In genomic region chr12:79676251-79676650, GRCm38 (mm10) we compare ENCODE assay signal across 9 mouse cellular contexts.
DNase-seq lines count a peak whose midpoint lies in the region; ATAC-seq and TF ChIP-seq lines count a peak whose summit lies in the region.
"Had no signal": no experiment of that assay in that cellular context is flagged by ENCODE, and none has a peak within 500 bp of the region (broad histone marks: within the 10 kb centered on the region; RNA-seq: fewer than 3 reads in every experiment).

No protein-coding gene starts in this region.

- TF ChIP-seq CTCF in kidney, postnatal 0 days (IDR thresholded peaks at IDR 0.05; ENCODE audit: low read depth): no peak

- no peaks in the 10 kb centered on the region for H3K27me3 ChIP-seq in kidney, postnatal 0 days (ENCODE audit: insufficient read depth, low read length)
- H3K27me3 ChIP-seq in embryonic facial prominence, embryonic 10.5 days (replicated peaks; ENCODE audit: low read depth, poor library complexity, severe bottlenecking): no peaks in the 10 kb centered on the region
- no peaks in the 10 kb centered on the region for H3K27me3 ChIP-seq in limb, embryonic 13.5 days

- peaks cover 26% of the 10 kb centered on the region for H3K4me1 ChIP-seq in kidney, postnatal 0 days (replicated peaks; ENCODE audit: insufficient read depth, low read length)
- H3K4me1 ChIP-seq in embryonic facial prominence, embryonic 10.5 days: peaks cover 54% of the 10 kb centered on the region
- H3K4me1 ChIP-seq in limb, embryonic 13.5 days: peaks cover 61% of the 10 kb centered on the region

- WGBS in kidney, postnatal 0 days: 73% methylated on average over 6 of the region's 6 CpGs
- WGBS in embryonic facial prominence, embryonic 10.5 days: 81% methylated on average over 6 of the region's 6 CpGs
- 81% methylated on average over 6 of the region's 6 CpGs for WGBS in limb, embryonic 13.5 days

- H3K4me2 ChIP-seq in kidney, postnatal 0 days (ENCODE audit: low read length): no peak overlapping the region
- peak overlapping the region; percentile 49 for H3K4me2 ChIP-seq in limb, embryonic 13.5 days (replicated peaks)

- peak; percentile 86 for DNase-seq in heart, adult 11 months
- no peak for DNase-seq in heart, postnatal 10 days
- DNase-seq in kidney, postnatal 0 days (ENCODE audit: low spot score): no peak
- DNase-seq in kidney, adult 18-20 months: no peak
- no peak for DNase-seq in embryonic facial prominence, embryonic 10.5 days (ENCODE audit: low spot score)
- DNase-seq in thymus, postnatal 25 days: no peak
- no peak for DNase-seq in adrenal gland, postnatal 4 days (ENCODE audit: low spot score in 2 of 2)
- DNase-seq: cerebellum, postnatal 14 days had no signal

- no peaks in the 10 kb centered on the region for H3K36me3 ChIP-seq in kidney, postnatal 0 days (ENCODE audit: insufficient read depth, low read length)
- H3K36me3 ChIP-seq in embryonic facial prominence, embryonic 10.5 days (replicated peaks): no peaks in the 10 kb centered on the region
- no peaks in the 10 kb centered on the region for H3K36me3 ChIP-seq in limb, embryonic 13.5 days

- H3K9me3 ChIP-seq in kidney, postnatal 0 days (replicated peaks; ENCODE audit: low read length): no peaks in the 10 kb centered on the region
- no peaks in the 10 kb centered on the region for H3K9me3 ChIP-seq in embryonic facial prominence, embryonic 10.5 days
- H3K9me3 ChIP-seq in limb, embryonic 13.5 days: no peaks in the 10 kb centered on the region

- peak overlapping the region; percentile 83 for H3K27ac ChIP-seq in kidney, postnatal 0 days
- H3K27ac ChIP-seq in embryonic facial prominence, embryonic 10.5 days (replicated peaks): peak overlapping the region; percentile 70
- peak overlapping the region; percentile 87 for H3K27ac ChIP-seq in limb, embryonic 13.5 days

- no peak overlapping the region for H3K4me3 ChIP-seq in kidney, postnatal 0 days (replicated peaks; ENCODE audit: low read depth, low read length)
- H3K4me3 ChIP-seq in embryonic facial prominence, embryonic 10.5 days: no peak overlapping the region
- no peak overlapping the region for H3K4me3 ChIP-seq in limb, embryonic 13.5 days

- no peak for ATAC-seq in kidney, postnatal 0 days (replicated peaks; ENCODE audit: low FRiP score, low read depth)
- ATAC-seq in limb, embryonic 13.5 days (ENCODE audit: low FRiP score, low read depth): no peak

- intact Hi-C loops in heart, postnatal 10 days (cut with DNase I): loop anchor here (5.0 kb wide), 1 partner anchor 291 kb away; no protein-coding TSS in a partner anchor

- no peak overlapping the region for H3K9ac ChIP-seq in kidney, postnatal 0 days (ENCODE audit: low read depth, low read length)
- no peak overlapping the region for H3K9ac ChIP-seq in limb, embryonic 13.5 days
